Mouse (Mus musculus): ENCODE data around the gene Tedc2. TPM values are rescaled to one million over a fixed set of nuclear protein-coding genes. Genes with fewer than 3 reads are reported as not detected.

The Tedc2 gene
- polyA plus RNA-seq, 1 experiment: 3.7 TPM

- H3K4me3 ChIP-seq: peak overlapping the region; percentile 46
Observed at GRCm38 (mm10) chr17:24206451-24207351, 13.9 kb downstream of the Tedc2 start.

GRCm38 (mm10) chr17:24205908-24206361 is 14.7 kb downstream of the Tedc2 start:
- TF ChIP-seq USF1 (IDR thresholded peaks at IDR 0.05; ENCODE audit: low read depth) (peak; percentile 93), MYOD1 (IDR thresholded peaks at IDR 0.05; ENCODE audit: control insufficient read depth in 1 of 3, insufficient read length in 2 of 3, low read depth in 2 of 3) (no peak)
- H3K27me3 ChIP-seq (ENCODE audit: control insufficient read depth, insufficient read depth, insufficient read length): no peaks in the 10 kb centered on the region
- H3K79me2 ChIP-seq (ENCODE audit: control insufficient read depth, insufficient read depth): no peaks in the 10 kb centered on the region
- peak overlapping the region; percentile 99 for H3K4me2 ChIP-seq (ENCODE audit: low read depth)
- H3K4me3 ChIP-seq: peak overlapping the region; percentile 46
- H3ac ChIP-seq (ENCODE audit: control insufficient read depth, insufficient read length): peak overlapping the region; percentile 80
- no peaks in the 10 kb centered on the region for H3K36me3 ChIP-seq (ENCODE audit: control insufficient read depth, insufficient read depth)

More at GRCm38 (mm10) chr17:24206451-24207351, 13.9 kb downstream of the Tedc2 start:
- Histone ChIP-seq H3K4me2 (ENCODE audit: low read depth) (peak overlapping the region; percentile 99), H3ac (ENCODE audit: control insufficient read depth, insufficient read length) (no peak overlapping the region), H3K79me2 (ENCODE audit: control insufficient read depth, insufficient read depth) (no peaks in the 10 kb centered on the region), H3K27me3 (ENCODE audit: control insufficient read depth, insufficient read depth, insufficient read length) (no peaks in the 10 kb centered on the region), H3K36me3 (ENCODE audit: control insufficient read depth, insufficient read depth) (no peaks in the 10 kb centered on the region)
- no peak for TF ChIP-seq E2F4 (IDR thresholded peaks at IDR 0.05; ENCODE audit: insufficient read depth)
- TF ChIP-seq MAX (IDR thresholded peaks at IDR 0.05; ENCODE audit: low read depth): no peak
- TF ChIP-seq TCF3 (IDR thresholded peaks at IDR 0.05; ENCODE audit: insufficient read length, low read depth): no peak
- TF ChIP-seq POLR2A (IDR thresholded peaks at IDR 0.05; ENCODE audit: insufficient read length, low read depth): no peak
- TF ChIP-seq TCF12 (IDR thresholded peaks at IDR 0.05; ENCODE audit: insufficient read depth, poor library complexity, severe bottlenecking): no peak
- no peak for TF ChIP-seq MYOD1 (IDR thresholded peaks at IDR 0.05; ENCODE audit: control insufficient read depth in 1 of 3, insufficient read length in 2 of 3, low read depth in 2 of 3)
- TF ChIP-seq USF1 (IDR thresholded peaks at IDR 0.05; ENCODE audit: low read depth): no peak
- TF ChIP-seq POLR2AphosphoS2 (IDR thresholded peaks at IDR 0.05; ENCODE audit: insufficient read length, low read depth): no peak
- TF ChIP-seq REST (IDR thresholded peaks at IDR 0.05; ENCODE audit: insufficient read depth, insufficient read length): no peak
- no peak for TF ChIP-seq SRF (IDR thresholded peaks at IDR 0.05; ENCODE audit: control insufficient read depth, insufficient read length, low read depth)
- TF ChIP-seq CEBPB (IDR thresholded peaks at IDR 0.05; ENCODE audit: insufficient read depth, poor library complexity, severe bottlenecking): no peak
- TF ChIP-seq MYOG (IDR thresholded peaks at IDR 0.05; ENCODE audit: control insufficient read depth in 1 of 3, insufficient read depth in 1 of 3, insufficient read length in 2 of 3, low read depth in 2 of 3): no peak

GRCm38 (mm10) chr17:24205284-24205888 is 15.3 kb downstream of the Tedc2 start, which contains the start of gene Tbc1d24:
Tbc1d24 (minus strand) TSS chr17:24205562.
- peak within 1 kb of the TSS; percentile 46 for H3K4me3 ChIP-seq
- H3K36me3 ChIP-seq (ENCODE audit: control insufficient read depth, insufficient read depth): no peaks in the 10 kb centered on the region
- no peaks in the 10 kb centered on the region for H3K27me3 ChIP-seq (ENCODE audit: control insufficient read depth, insufficient read depth, insufficient read length)
- H3K4me2 ChIP-seq (ENCODE audit: low read depth): peak within 1 kb of the TSS; percentile 99
- TF ChIP-seq MYOD1 (IDR thresholded peaks at IDR 0.05; ENCODE audit: control insufficient read depth in 1 of 3, insufficient read length in 2 of 3, low read depth in 2 of 3) (peak in 1 of 3 experiments; percentile 52), REST (IDR thresholded peaks at IDR 0.05; ENCODE audit: insufficient read depth, insufficient read length) (no peak), POLR2A (IDR thresholded peaks at IDR 0.05; ENCODE audit: insufficient read length, low read depth) (peak; percentile 93), POLR2AphosphoS2 (IDR thresholded peaks at IDR 0.05; ENCODE audit: insufficient read length, low read depth) (peak; percentile 71), SRF (IDR thresholded peaks at IDR 0.05; ENCODE audit: control insufficient read depth, insufficient read length, low read depth) (peak; percentile 39), TCF12 (IDR thresholded peaks at IDR 0.05; ENCODE audit: insufficient read depth, poor library complexity, severe bottlenecking) (no peak)
- H3ac ChIP-seq (ENCODE audit: control insufficient read depth, insufficient read length): peak within 1 kb of the TSS; percentile 80
- H3K79me2 ChIP-seq (ENCODE audit: control insufficient read depth, insufficient read depth): no peaks in the 10 kb centered on the region

GRCm38 (mm10) chr17:24204846-24205245 is 15.8 kb downstream of the Tedc2 start:
- no peaks in the 10 kb centered on the region for H3K36me3 ChIP-seq (ENCODE audit: control insufficient read depth, insufficient read depth)
- H3K79me2 ChIP-seq (ENCODE audit: control insufficient read depth, insufficient read depth): no peaks in the 10 kb centered on the region
- peak overlapping the region; percentile 99 for H3K4me2 ChIP-seq (ENCODE audit: low read depth)
- peak overlapping the region; percentile 46 for H3K4me3 ChIP-seq
- TF ChIP-seq SRF (IDR thresholded peaks at IDR 0.05; ENCODE audit: control insufficient read depth, insufficient read length, low read depth) (no peak), USF1 (IDR thresholded peaks at IDR 0.05; ENCODE audit: low read depth) (no peak), MYOD1 (IDR thresholded peaks at IDR 0.05; ENCODE audit: control insufficient read depth in 1 of 3, insufficient read length in 2 of 3, low read depth in 2 of 3) (peak in 1 of 3 experiments; percentile 41), REST (IDR thresholded peaks at IDR 0.05; ENCODE audit: insufficient read depth, insufficient read length) (no peak), MYOG (IDR thresholded peaks at IDR 0.05; ENCODE audit: control insufficient read depth in 1 of 3, insufficient read depth in 1 of 3, insufficient read length in 2 of 3, low read depth in 2 of 3) (peak in 2 of 3 experiments; percentile 40 to 82), POLR2A (IDR thresholded peaks at IDR 0.05; ENCODE audit: insufficient read length, low read depth) (no peak)
- H3ac ChIP-seq (ENCODE audit: control insufficient read depth, insufficient read length): peak overlapping the region; percentile 80
- H3K27me3 ChIP-seq (ENCODE audit: control insufficient read depth, insufficient read depth, insufficient read length): no peaks in the 10 kb centered on the region
